Mouse (Mus musculus) hindbrain, embryonic 12.5 days (tissue): ENCODE data around the gene Plac9a. TPM values are rescaled to one million over a fixed set of nuclear protein-coding genes. Genes with fewer than 3 reads are reported as not detected.
"Not testable (repeated sequence)": the region's sequence is repeated elsewhere in the genome, so short reads cannot be mapped to it uniquely, and the experiment has no call there.

ENCODE experiments used
- ATAC-seq: fragments of 200-750 bp; cut with Nextera tagmentation; 2 replicates; pipeline ENCODE4 v1.8.0; 2017; ENCODE audit warnings: moderate TSS enrichment; ENCODE audit not compliant: low FRiP score
- H3K27ac ChIP-seq: fragments of 300-500 bp; sonication (generic); 2 replicates; pipeline ENCODE4 v1.5.1; 2016; ENCODE audit warnings: mild to moderate bottlenecking
- H3K27me3 ChIP-seq: fragments of 300-500 bp; sonication (generic); 2 replicates; pipeline ENCODE4 v1.6.1; 2016; ENCODE audit warnings: mild to moderate bottlenecking
- H3K36me3 ChIP-seq: fragments of 300-500 bp; sonication (generic); 2 replicates; pipeline ENCODE4 v1.6.1; 2016; ENCODE audit warnings: mild to moderate bottlenecking
- H3K4me1 ChIP-seq: fragments of 300-500 bp; sonication (generic); 2 replicates; pipeline ENCODE4 v1.6.1; 2016
- H3K4me2 ChIP-seq: fragments of 300-500 bp; sonication (generic); replicated peaks from 2 replicates; pipeline ENCODE4 v1.6.1; 2016; ENCODE audit warnings: mild to moderate bottlenecking
- H3K4me3 ChIP-seq: fragments of 300-500 bp; sonication (generic); 2 replicates; pipeline ENCODE4 v1.5.1; 2016; ENCODE audit warnings: mild to moderate bottlenecking
- H3K9ac ChIP-seq: fragments of 300-500 bp; sonication (generic); 2 replicates; pipeline ENCODE4 v1.6.1; 2016; ENCODE audit warnings: mild to moderate bottlenecking, moderate library complexity
- H3K9me3 ChIP-seq: fragments of 300-500 bp; sonication (generic); replicated peaks from 2 replicates; pipeline ENCODE4 v1.6.1; 2016; ENCODE audit warnings: mild to moderate bottlenecking
- WGBS: fragments of 180-500 bp; shearing (Covaris S2); methylation state at CpG from one replicate; pipeline ENCODE4 v1.1.7; 2016; 5-methylcytosine and 5-hydroxymethylcytosine counted together
- polyA plus RNA-seq: library from polyadenylated mRNA; unstranded; fragments of >200 nt; fragmentation: Nextera tagmentation; extraction: Ambion mirVana; gene quantifications from 2 replicates; pipeline ENCODE4 v1.2.1, GENCODE M21; 2016

The Plac9a gene
- polyA plus RNA-seq: not detected in 2 replicates

- not testable (repeated sequence) for H3K4me3 ChIP-seq, H3K9me3 ChIP-seq, H3K27me3 ChIP-seq, H3K9ac ChIP-seq, ATAC-seq, H3K4me2 ChIP-seq, H3K4me1 ChIP-seq, H3K27ac ChIP-seq, H3K36me3 ChIP-seq
- no CpG with 5 or more reads among the region's 10 CpGs for WGBS
Observed at GRCm38 (mm10) chr14:25903000-25903399, at the start of gene Plac9a. Gene Plac9a (minus strand): TSS chr14:25903100.

- H3K27me3 ChIP-seq, H3K4me3 ChIP-seq, H3K36me3 ChIP-seq, H3K4me2 ChIP-seq, H3K4me1 ChIP-seq, H3K9me3 ChIP-seq, H3K9ac ChIP-seq, ATAC-seq, H3K27ac ChIP-seq: not testable (repeated sequence)
- WGBS: no CpG with 5 or more reads among the region's 8 CpGs
Observed at GRCm38 (mm10) chr14:25938004-25938403, 35.1 kb upstream of the Plac9a start, which contains the start of gene Cphx1. Gene Cphx1 (plus strand): TSS chr14:25938304.

- H3K4me1 ChIP-seq, H3K36me3 ChIP-seq, H3K9ac ChIP-seq, ATAC-seq, H3K4me2 ChIP-seq, H3K9me3 ChIP-seq, H3K27me3 ChIP-seq, H3K4me3 ChIP-seq, H3K27ac ChIP-seq: not testable (repeated sequence)
- no CpG with 5 or more reads among the region's 5 CpGs for WGBS
Observed at GRCm38 (mm10) chr14:25936867-25937630, 34.1 kb upstream of the Plac9a start.

GRCm38 (mm10) chr14:25927562-25927881, 24.6 kb upstream of the Plac9a start, which contains the start of gene Tmem254a:
Gene Tmem254a (minus strand): TSS chr14:25927672.
- H3K36me3 ChIP-seq, H3K4me2 ChIP-seq, H3K9ac ChIP-seq, H3K4me1 ChIP-seq, H3K4me3 ChIP-seq, ATAC-seq, H3K9me3 ChIP-seq, H3K27me3 ChIP-seq, H3K27ac ChIP-seq: not testable (repeated sequence)
- WGBS: no CpG with 5 or more reads among the region's 10 CpGs

GRCm38 (mm10) chr14:25926814-25927561, 24.1 kb upstream of the Plac9a start:
- WGBS: no CpG with 5 or more reads among the region's 44 CpGs
- not testable (repeated sequence) for H3K4me3 ChIP-seq, H3K4me2 ChIP-seq, H3K27ac ChIP-seq, H3K4me1 ChIP-seq, H3K27me3 ChIP-seq, H3K9me3 ChIP-seq, H3K9ac ChIP-seq, H3K36me3 ChIP-seq
- peak; percentile 76 for ATAC-seq

GRCm38 (mm10) chr14:25918427-25919170, 15.7 kb upstream of the Plac9a start:
- H3K27me3 ChIP-seq, H3K9me3 ChIP-seq, H3K4me2 ChIP-seq, ATAC-seq, H3K9ac ChIP-seq, H3K36me3 ChIP-seq, H3K4me3 ChIP-seq, H3K27ac ChIP-seq, H3K4me1 ChIP-seq: not testable (repeated sequence)
- WGBS: no CpG with 5 or more reads among the region's 5 CpGs

- not testable (repeated sequence) for H3K9ac ChIP-seq, H3K4me2 ChIP-seq, H3K9me3 ChIP-seq, H3K27ac ChIP-seq, ATAC-seq, H3K4me3 ChIP-seq, H3K36me3 ChIP-seq, H3K27me3 ChIP-seq, H3K4me1 ChIP-seq
- WGBS: no CpG with 5 or more reads among the region's 8 CpGs
Observed at GRCm38 (mm10) chr14:25908976-25909375, 6.1 kb upstream of the Plac9a start.

- H3K27ac ChIP-seq, ATAC-seq, H3K9ac ChIP-seq, H3K9me3 ChIP-seq, H3K4me3 ChIP-seq, H3K4me2 ChIP-seq, H3K36me3 ChIP-seq, H3K27me3 ChIP-seq, H3K4me1 ChIP-seq: not testable (repeated sequence)
- no CpG with 5 or more reads among the region's 9 CpGs for WGBS
Observed at GRCm38 (mm10) chr14:25907272-25907671, 4.4 kb upstream of the Plac9a start.

- not testable (repeated sequence) for ATAC-seq, H3K27ac ChIP-seq, H3K9ac ChIP-seq, H3K36me3 ChIP-seq, H3K9me3 ChIP-seq, H3K27me3 ChIP-seq, H3K4me2 ChIP-seq, H3K4me1 ChIP-seq, H3K4me3 ChIP-seq
- WGBS: no CpG with 5 or more reads among the region's 5 CpGs
Observed at GRCm38 (mm10) chr14:25905243-25905642, 2.3 kb upstream of the Plac9a start.

- H3K27ac ChIP-seq, H3K36me3 ChIP-seq, ATAC-seq, H3K4me1 ChIP-seq, H3K4me3 ChIP-seq, H3K4me2 ChIP-seq, H3K9me3 ChIP-seq, H3K9ac ChIP-seq, H3K27me3 ChIP-seq: not testable (repeated sequence)
- WGBS: no CpG with 5 or more reads among the region's 7 CpGs
Observed at GRCm38 (mm10) chr14:25895686-25896085, 7.2 kb downstream of the Plac9a start.

- not testable (repeated sequence) for H3K9me3 ChIP-seq, H3K4me1 ChIP-seq, H3K9ac ChIP-seq, H3K4me3 ChIP-seq, H3K27me3 ChIP-seq, ATAC-seq, H3K4me2 ChIP-seq, H3K27ac ChIP-seq, H3K36me3 ChIP-seq
- no CpG with 5 or more reads among the region's 3 CpGs for WGBS
Observed at GRCm38 (mm10) chr14:25894566-25894965, 8.3 kb downstream of the Plac9a start.

GRCm38 (mm10) chr14:25885886-25886285, 17.0 kb downstream of the Plac9a start:
- not testable (repeated sequence) for H3K4me1 ChIP-seq, H3K27me3 ChIP-seq, H3K9me3 ChIP-seq, H3K4me3 ChIP-seq, H3K9ac ChIP-seq, H3K4me2 ChIP-seq, H3K36me3 ChIP-seq, H3K27ac ChIP-seq, ATAC-seq
- WGBS: no CpG with 5 or more reads among the region's 12 CpGs
